Mouse (Mus musculus) bone marrow, adult 2 months (tissue): ENCODE results near the gene Metap1d. TPM values are rescaled to one million over a fixed set of nuclear protein-coding genes. Genes with fewer than 3 reads are reported as not detected.

Experiments used
- H3K27ac ChIP-seq: fragments of 200-500 bp; 2 replicates; pipeline ENCODE4 v1.5.1; 2012; ENCODE audit warnings: low read depth, mild to moderate bottlenecking, control low read depth, inconsistent platforms, low read length; ENCODE audit not compliant: control insufficient read depth, poor library complexity, insufficient read depth
- H3K4me1 ChIP-seq: fragments of 200-500 bp; 2 replicates; pipeline ENCODE4 v1.6.1; 2011; ENCODE audit warnings: low read length; ENCODE audit not compliant: control insufficient read depth, insufficient read depth
- H3K4me3 ChIP-seq: fragments of 200-500 bp; replicated peaks from 2 replicates; pipeline ENCODE3; 2011; ENCODE audit warnings: mild to moderate bottlenecking, low read depth, low read length, control low read depth; ENCODE audit not compliant: control insufficient read depth
- CTCF ChIP-seq: fragments of 200-500 bp; IDR thresholded peaks from 2 replicates; pipeline ENCODE4 v1.5.1; 2011; ENCODE audit warnings: low read length, control low read depth; ENCODE audit not compliant: control insufficient read depth, insufficient read depth
- POLR2A ChIP-seq: fragments of 200-500 bp; IDR thresholded peaks from 2 replicates; pipeline ENCODE4 v1.6.1; 2011; ENCODE audit warnings: low read depth, mild to moderate bottlenecking, control low read depth, low read length, borderline replicate concordance; ENCODE audit not compliant: control insufficient read depth
- WGBS: fragments of 180-500 bp; shearing (Covaris S2); methylation state at CpG from one replicate; pipeline ENCODE4 v1.1.7; 2018; 5-methylcytosine and 5-hydroxymethylcytosine counted together
- polyA plus RNA-seq: library from polyadenylated mRNA; stranded (reverse); fragments of >200 nt; gene quantifications from 2 replicates; pipeline ENCODE4 v1.2.4, GENCODE M21; 2011; ENCODE audit warnings: low replicate concordance; ENCODE audit not compliant: missing spikeins, insufficient read depth, insufficient read length

Metap1d gene
- polyA plus RNA-seq, 1 experiment = 36.8 TPM

- Histone ChIP-seq H3K27ac (no peak overlapping the region), H3K4me1 (no peaks in the 10 kb centered on the region; the same call in none of the 2 replicates), H3K4me3 (no peak overlapping the region)
- 5% methylated on average over 8 of the region's 8 CpGs for WGBS
- TF ChIP-seq CTCF (peak; percentile 89), POLR2A (no peak)
Observed at GRCm38 (mm10) chr2:71547829-71548228, 94.8 kb downstream of the Metap1d start.

- WGBS = 17% methylated on average over 3 of the region's 3 CpGs
- Histone ChIP-seq H3K27ac (no peak overlapping the region), H3K4me1 (no peaks in the 10 kb centered on the region; the same call in 1 of the 2 replicates), H3K4me3 (no peak overlapping the region)
- TF ChIP-seq CTCF (no peak), POLR2A (no peak)
Observed at GRCm38 (mm10) chr2:71550330-71550729, 97.3 kb downstream of the Metap1d start.

DNA sequence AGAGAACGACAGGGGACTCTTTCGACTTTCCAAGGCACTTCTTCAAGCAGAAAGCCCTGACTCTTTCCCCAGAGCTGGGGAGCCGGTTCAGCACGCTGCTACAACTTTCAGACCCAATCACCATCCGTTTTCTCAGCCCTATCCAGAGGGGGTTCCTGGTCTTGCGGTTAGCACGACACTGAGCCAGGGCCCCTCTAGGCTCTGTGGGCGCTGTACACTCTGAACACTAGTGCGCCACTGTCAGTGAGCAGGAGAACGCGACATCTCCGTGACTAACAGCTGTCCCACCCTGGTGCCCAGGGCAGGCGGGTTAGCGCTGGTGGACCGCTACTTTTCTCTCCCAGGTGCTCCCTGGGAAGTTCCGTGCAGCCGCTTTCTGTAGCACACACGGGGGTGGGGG, 98.6 kb downstream of the Metap1d start:
- 2% methylated on average over 18 of the region's 18 CpGs for WGBS
- TF ChIP-seq POLR2A (no peak), CTCF (no peak)
- Histone ChIP-seq H3K4me1 (no peaks in the 10 kb centered on the region), H3K4me3 (no peak overlapping the region), H3K27ac (no peak overlapping the region)

GRCm38 (mm10) chr2:71556071-71556470, 103.0 kb downstream of the Metap1d start:
- TF ChIP-seq CTCF = no peak
- no peak for TF ChIP-seq POLR2A
- Histone ChIP-seq H3K4me1 (no peaks in the 10 kb centered on the region), H3K27ac (no peak overlapping the region), H3K4me3 (no peak overlapping the region)
- 62% methylated on average over 5 of the region's 5 CpGs for WGBS

GRCm38 (mm10) chr2:71566466-71566865, 113.4 kb downstream of the Metap1d start:
- 76% methylated on average over 9 of the region's 9 CpGs for WGBS
- TF ChIP-seq CTCF = no peak
- no peak for TF ChIP-seq POLR2A
- Histone ChIP-seq H3K27ac (no peak overlapping the region), H3K4me1 (no peaks in the 10 kb centered on the region; the same call in 1 of the 2 replicates), H3K4me3 (no peak overlapping the region)

GRCm38 (mm10) chr2:71573736-71574135, 120.7 kb downstream of the Metap1d start:
- H3K27ac ChIP-seq = no peak overlapping the region
- no peak overlapping the region for H3K4me3 ChIP-seq
- WGBS = 61% methylated on average over 4 of the region's 4 CpGs
- no peaks in the 10 kb centered on the region; the same call in 1 of the 2 replicates for H3K4me1 ChIP-seq
- TF ChIP-seq CTCF = no peak
- TF ChIP-seq POLR2A = no peak

Other genes starting within 250 kb of the Metap1d start
- gene Dync1i2, start 241.6 kb upstream of the Metap1d start, polyA plus RNA-seq = 40.4 and 50.8 TPM in 2 replicates
- gene Slc25a12, start 85.5 kb upstream of the Metap1d start, polyA plus RNA-seq = 20.8 and 22.2 TPM in 2 replicates
- gene Hat1, start 64.3 kb upstream of the Metap1d start, polyA plus RNA-seq = 72.3 and 83.0 TPM in 2 replicates
- gene Dlx1, start 74.8 kb downstream of the Metap1d start, polyA plus RNA-seq = 0.75 TPM in 1 of 2 replicates, not detected in the other
- gene Dlx2, start 93.5 kb downstream of the Metap1d start, polyA plus RNA-seq = not detected in 2 replicates